Mouse (Mus musculus) embryonic fibroblast, embryonic 13.5 days (primary cell): ENCODE measurements around the gene Gm45623. TPM values are rescaled to one million over a fixed set of nuclear protein-coding genes. Genes with fewer than 3 reads are reported as not detected.

ENCODE experiments used
- H3K27ac ChIP-seq: 2 replicates; pipeline ENCODE4 v1.5.1; 2012; ENCODE audit warnings: low read length, control low read depth, inconsistent platforms; ENCODE audit not compliant: insufficient read depth
- H3K4me1 ChIP-seq: 2 replicates; pipeline ENCODE4 v1.6.1; 2011; ENCODE audit warnings: low read length; ENCODE audit not compliant: control insufficient read depth, insufficient read depth
- H3K4me3 ChIP-seq: 2 replicates; pipeline ENCODE4 v1.5.1; 2011; ENCODE audit warnings: mild to moderate bottlenecking, control low read depth, low read length; ENCODE audit not compliant: insufficient read depth
- CTCF ChIP-seq: IDR thresholded peaks from 2 replicates; pipeline ENCODE4 v1.5.1; 2011; ENCODE audit warnings: mild to moderate bottlenecking, control low read depth, low read length, moderate library complexity, borderline replicate concordance; ENCODE audit not compliant: insufficient read depth
- POLR2A ChIP-seq: IDR thresholded peaks from 2 replicates; pipeline ENCODE4 v1.6.1; 2011; ENCODE audit warnings: low read depth, mild to moderate bottlenecking, control low read depth, low read length, moderate library complexity
- polyA plus RNA-seq: library from polyadenylated mRNA; stranded (reverse); fragments of >200 nt; gene quantifications from 2 replicates; pipeline ENCODE4 v1.2.4, GENCODE M21; 2011; ENCODE audit warnings: low read depth; ENCODE audit not compliant: missing spikeins, insufficient read length

Gm45623 gene
- polyA plus RNA-seq, 1 experiment, result not detected

GRCm38 (mm10) chr13:56752474-56753191, 994 bp downstream of the Gm45623 start:
- Histone ChIP-seq H3K4me1 (no peaks in the 10 kb centered on the region), H3K4me3 (no peak overlapping the region), H3K27ac (no peak overlapping the region)
- TF ChIP-seq CTCF (no peak), POLR2A (no peak)

GRCm38 (mm10) chr13:56751774-56752173, 1.9 kb downstream of the Gm45623 start:
- Histone ChIP-seq H3K27ac (no peak overlapping the region), H3K4me3 (no peak overlapping the region), H3K4me1 (no peaks in the 10 kb centered on the region)
- TF ChIP-seq CTCF (no peak), POLR2A (no peak)

- Histone ChIP-seq H3K4me1 (no peaks in the 10 kb centered on the region), H3K27ac (no peak overlapping the region), H3K4me3 (no peak overlapping the region)
- TF ChIP-seq POLR2A (no peak), CTCF (no peak)
These were observed 4.2 kb downstream of the Gm45623 start for GRCm38 (mm10) chr13:56749377-56749776.

GRCm38 (mm10) chr13:56747554-56747953, 6.1 kb downstream of the Gm45623 start:
- no peak overlapping the region for H3K4me3 ChIP-seq
- H3K27ac ChIP-seq, result no peak overlapping the region
- H3K4me1 ChIP-seq, result no peaks in the 10 kb centered on the region
- TF ChIP-seq CTCF (no peak), POLR2A (no peak)

GRCm38 (mm10) chr13:56746739-56747532, 6.7 kb downstream of the Gm45623 start:
- no peaks in the 10 kb centered on the region for H3K4me1 ChIP-seq
- no peak for TF ChIP-seq CTCF
- TF ChIP-seq POLR2A, result no peak
- no peak overlapping the region for H3K27ac ChIP-seq
- no peak overlapping the region for H3K4me3 ChIP-seq

- Histone ChIP-seq H3K4me3 (no peak overlapping the region), H3K4me1 (no peaks in the 10 kb centered on the region), H3K27ac (no peak overlapping the region)
- TF ChIP-seq CTCF (no peak), POLR2A (no peak)
These were observed 11.2 kb downstream of the Gm45623 start for GRCm38 (mm10) chr13:56742325-56742901.

- H3K27ac ChIP-seq, result no peak overlapping the region
- H3K4me1 ChIP-seq, result no peaks in the 10 kb centered on the region
- TF ChIP-seq CTCF (no peak), POLR2A (no peak)
- no peak overlapping the region for H3K4me3 ChIP-seq
These were observed 11.9 kb downstream of the Gm45623 start for GRCm38 (mm10) chr13:56741691-56742090.

- TF ChIP-seq CTCF (no peak), POLR2A (no peak)
- Histone ChIP-seq H3K27ac (no peak overlapping the region), H3K4me3 (no peak overlapping the region), H3K4me1 (no peaks in the 10 kb centered on the region)
These were observed 13.1 kb downstream of the Gm45623 start for GRCm38 (mm10) chr13:56740496-56740895.

- H3K27ac ChIP-seq, result no peak overlapping the region
- no peaks in the 10 kb centered on the region for H3K4me1 ChIP-seq
- H3K4me3 ChIP-seq, result no peak overlapping the region
- no peak for TF ChIP-seq POLR2A
- no peak for TF ChIP-seq CTCF
These were observed 14.1 kb downstream of the Gm45623 start for GRCm38 (mm10) chr13:56739556-56739955.

- no peak for TF ChIP-seq POLR2A
- Histone ChIP-seq H3K4me3 (no peak overlapping the region), H3K27ac (no peak overlapping the region), H3K4me1 (no peaks in the 10 kb centered on the region)
These were observed 18.3 kb downstream of the Gm45623 start for GRCm38 (mm10) chr13:56735212-56735875.
